Mouse (Mus musculus) liver, adult 2 months (tissue): ENCODE results near the gene Ldhc.

ENCODE experiments used
- CTCF ChIP-seq: fragments of 200-500 bp; IDR thresholded peaks from 2 replicates; pipeline ENCODE4 v1.5.1; 2011; ENCODE audit warnings: low read depth, low read length, control low read depth
- POLR2A ChIP-seq: fragments of 200-500 bp; IDR thresholded peaks from 2 replicates; pipeline ENCODE4 v1.6.1; 2011; ENCODE audit warnings: low read length, control low read depth; ENCODE audit not compliant: insufficient read depth; ENCODE audit errors: extremely low read depth

DNA sequence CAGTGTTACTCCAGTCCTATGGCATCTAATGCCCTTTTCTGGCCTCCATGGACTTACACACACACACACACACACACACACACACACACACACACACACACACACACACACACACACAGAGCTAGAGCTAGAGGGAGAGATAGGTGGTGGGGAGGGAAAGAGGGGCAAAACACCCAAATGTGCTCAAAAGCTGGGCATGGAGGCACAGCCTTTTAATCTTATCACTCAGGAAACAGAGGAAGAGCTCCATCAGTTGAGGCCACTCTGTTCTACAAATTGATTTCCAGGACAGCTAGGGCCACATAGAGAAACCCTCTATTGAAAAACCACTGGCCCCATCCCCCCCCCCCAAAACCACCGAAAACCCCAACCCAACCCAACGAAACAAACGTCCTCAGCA, 22.3 kb downstream of the Ldhc start:
- TF ChIP-seq CTCF, result no peak
- TF ChIP-seq POLR2A, result no peak
